Mouse (Mus musculus): Measurements from ENCODE around the gene Pgam1. TPM values are rescaled to one million over a fixed set of nuclear protein-coding genes. Genes with fewer than 3 reads are reported as not detected.

The Pgam1 gene
- polyA plus RNA-seq, 1 experiment from 2014 or later, result 855 TPM

DNA sequence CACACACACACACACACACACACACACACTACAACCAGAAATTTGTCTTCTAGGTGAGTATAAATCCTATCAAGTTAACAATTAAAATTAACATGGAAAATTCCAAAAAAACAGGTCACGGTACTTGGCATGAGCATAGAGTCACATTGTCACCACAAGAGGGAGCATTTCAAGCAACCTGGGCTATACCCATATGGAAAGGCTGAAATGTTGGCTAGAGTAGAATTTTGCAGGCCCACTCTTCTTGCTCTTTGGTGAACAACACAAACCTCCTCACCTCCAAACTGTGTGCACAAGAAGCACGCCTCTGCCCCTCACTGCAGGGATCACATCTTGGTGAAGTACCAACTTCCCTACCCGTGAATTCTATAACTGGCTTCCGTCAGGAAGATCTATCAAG, 12.9 kb upstream of the Pgam1 start:
- ATAC-seq, result no peak
- Histone ChIP-seq H3K36me3 (no peaks in the 10 kb centered on the region), H3K4me2 (replicated peaks) (no peak overlapping the region), H3K9ac (no peak overlapping the region), H3K9me3 (no peaks in the 10 kb centered on the region), H3K27ac (no peak overlapping the region), H3K27me3 (replicated peaks) (no peaks in the 10 kb centered on the region), H3K4me3 (replicated peaks) (no peak overlapping the region), H3K4me1 (replicated peaks) (peaks cover 6% of the 10 kb centered on the region)
- WGBS, result 56% methylated on average over 4 of the region's 4 CpGs

DNA sequence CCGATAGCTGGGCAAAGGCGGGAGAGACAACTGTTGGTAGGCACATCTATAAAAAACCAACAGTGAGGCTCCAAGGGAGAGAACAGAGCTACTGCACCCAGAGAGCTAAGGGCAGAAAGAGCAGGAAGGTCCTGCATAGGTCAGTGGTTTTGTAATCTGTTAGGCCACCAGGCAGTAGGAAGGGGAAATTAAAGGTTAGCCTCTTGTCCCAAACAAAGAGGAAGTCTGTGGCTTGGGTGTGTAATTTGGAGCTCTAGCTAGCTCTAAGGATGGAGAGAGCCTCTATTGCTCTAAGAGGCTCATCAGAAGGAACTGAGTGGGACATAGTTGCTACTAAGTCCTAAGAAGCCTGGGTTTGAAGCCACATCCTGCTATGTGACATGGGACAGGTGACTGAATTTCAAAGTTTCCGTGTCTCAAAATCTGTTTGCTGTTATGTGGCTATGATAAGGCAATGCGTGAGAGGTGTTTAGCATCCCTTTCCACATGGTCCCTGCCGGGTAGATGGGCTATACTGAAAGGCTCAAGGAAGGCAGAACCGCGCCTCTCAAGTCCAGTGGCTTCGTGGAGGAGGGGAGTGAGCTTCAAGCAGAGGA, 11.1 kb upstream of the Pgam1 start:
- Histone ChIP-seq H3K9me3 (no peaks in the 10 kb centered on the region), H3K9ac (no peak overlapping the region), H3K27ac (no peak overlapping the region), H3K36me3 (no peaks in the 10 kb centered on the region), H3K4me3 (replicated peaks) (no peak overlapping the region), H3K27me3 (replicated peaks) (no peaks in the 10 kb centered on the region), H3K4me1 (replicated peaks) (no peaks in the 10 kb centered on the region), H3K4me2 (replicated peaks) (no peak overlapping the region)
- ATAC-seq, result no peak
- WGBS, result 87% methylated on average over 8 of the region's 8 CpGs

GRCm38 (mm10) chr19:41901696-41902095, 10.0 kb upstream of the Pgam1 start:
- Histone ChIP-seq H3K27ac (no peak overlapping the region), H3K4me3 (replicated peaks) (no peak overlapping the region), H3K9me3 (no peaks in the 10 kb centered on the region), H3K36me3 (no peaks in the 10 kb centered on the region), H3K9ac (no peak overlapping the region), H3K4me1 (replicated peaks) (0 out of 2 replicates have a peak, but pooled peaks cover 2% of the 10 kb centered on the region), H3K4me2 (replicated peaks) (no peak overlapping the region), H3K27me3 (replicated peaks) (no peaks in the 10 kb centered on the region)
- WGBS, result 37% methylated on average over 2 of the region's 2 CpGs
- ATAC-seq, result no peak

- Histone ChIP-seq H3K4me1 (replicated peaks) (peaks cover 13% of the 10 kb centered on the region), H3K9me3 (no peaks in the 10 kb centered on the region), H3K27ac (no peak overlapping the region), H3K4me3 (replicated peaks) (no peak overlapping the region), H3K27me3 (replicated peaks) (no peaks in the 10 kb centered on the region), H3K4me2 (replicated peaks) (no peak overlapping the region), H3K9ac (no peak overlapping the region), H3K36me3 (no peaks in the 10 kb centered on the region)
- WGBS, result 85% methylated on average over 10 of the region's 10 CpGs
- no peak for ATAC-seq
These were observed 8.7 kb upstream of the Pgam1 start for GRCm38 (mm10) chr19:41902848-41903593.

- Histone ChIP-seq H3K9me3 (no peaks in the 10 kb centered on the region), H3K4me3 (replicated peaks) (no peak overlapping the region), H3K9ac (no peak overlapping the region), H3K36me3 (no peaks in the 10 kb centered on the region), H3K27ac (no peak overlapping the region), H3K4me1 (replicated peaks) (peaks cover 13% of the 10 kb centered on the region), H3K4me2 (replicated peaks) (no peak overlapping the region), H3K27me3 (replicated peaks) (no peaks in the 10 kb centered on the region)
- whole genome bisulfite sequencing, result 91% methylated on average over 2 of the region's 2 CpGs
- no peak for ATAC-seq
These were observed 6.5 kb upstream of the Pgam1 start for GRCm38 (mm10) chr19:41905246-41905645.

- Histone ChIP-seq H3K27ac (no peak overlapping the region), H3K4me3 (replicated peaks) (no peak overlapping the region), H3K27me3 (replicated peaks) (no peaks in the 10 kb centered on the region), H3K4me2 (replicated peaks) (no peak overlapping the region), H3K36me3 (no peaks in the 10 kb centered on the region), H3K9ac (no peak overlapping the region), H3K9me3 (no peaks in the 10 kb centered on the region), H3K4me1 (replicated peaks) (peaks cover 13% of the 10 kb centered on the region)
- no peak for ATAC-seq
- WGBS, result 48% methylated on average over 6 of the region's 6 CpGs
These were observed 5.2 kb upstream of the Pgam1 start for GRCm38 (mm10) chr19:41906311-41907078.

DNA sequence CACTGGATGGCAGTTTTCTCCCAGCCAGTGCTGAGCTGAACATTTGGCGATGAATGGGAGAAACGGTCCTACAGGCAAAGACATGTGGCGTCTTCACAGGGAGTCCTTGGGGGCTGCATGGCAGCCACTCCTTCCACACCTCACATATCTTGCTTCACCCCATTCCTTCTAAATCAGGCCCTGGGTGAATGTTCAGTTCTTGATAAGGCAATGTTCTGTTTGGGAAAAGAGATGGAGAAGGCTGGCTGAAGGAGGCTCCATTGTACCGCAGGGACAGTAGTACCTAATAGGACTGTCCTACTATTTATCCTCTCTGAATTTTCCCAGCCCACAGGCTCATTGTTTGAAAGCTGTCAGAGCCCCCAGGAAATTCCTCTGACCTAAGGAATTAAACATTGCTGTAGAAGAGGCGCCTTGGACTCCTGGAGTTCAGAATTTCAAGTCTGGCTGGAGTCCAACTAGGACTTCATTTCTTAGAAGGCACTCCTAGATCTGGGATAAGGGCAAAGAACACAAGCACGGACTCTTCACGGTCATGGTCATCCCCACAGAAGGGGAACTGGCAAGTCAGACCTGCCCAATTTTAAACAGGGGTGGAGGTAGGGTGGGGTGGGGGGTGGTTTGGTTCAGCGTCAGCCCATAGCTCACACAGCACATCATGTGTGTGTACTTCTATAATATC, 4.5 kb upstream of the Pgam1 start:
- H3K9me3 ChIP-seq, result no peaks in the 10 kb centered on the region
- no peak overlapping the region for H3K9ac ChIP-seq
- no peak overlapping the region for H3K4me3 ChIP-seq (replicated peaks)
- 31% methylated on average over 8 of the region's 8 CpGs for WGBS
- peaks cover 13% of the 10 kb centered on the region for H3K4me1 ChIP-seq (replicated peaks)
- H3K36me3 ChIP-seq, result no peaks in the 10 kb centered on the region
- ATAC-seq, result no peak
- H3K4me2 ChIP-seq (replicated peaks), result 0 out of 2 replicates have a peak overlapping the region, but pooled peaks have one; percentile 12
- H3K27me3 ChIP-seq (replicated peaks), result no peaks in the 10 kb centered on the region
- H3K27ac ChIP-seq, result no peak overlapping the region; the same call in 1 of the 2 replicates

DNA sequence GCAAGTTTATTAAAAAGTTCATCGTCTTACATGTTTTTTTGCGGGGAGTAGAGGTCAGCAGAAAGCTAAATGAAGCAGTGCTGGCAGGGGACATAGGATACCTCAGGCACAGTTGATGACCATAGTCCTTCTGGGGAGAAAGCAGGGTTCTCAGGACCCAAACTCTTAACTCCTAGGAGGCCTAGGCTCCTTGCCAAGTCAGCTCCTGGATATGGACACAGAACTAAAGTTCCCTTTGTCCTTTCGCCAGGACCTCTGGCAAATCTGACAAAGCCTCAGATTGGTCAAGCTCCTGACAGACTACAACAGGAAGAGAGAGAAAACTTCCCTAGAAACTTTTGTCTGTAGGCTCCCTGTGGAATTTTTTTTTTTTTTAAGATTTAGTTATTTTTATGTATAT, 3.0 kb upstream of the Pgam1 start:
- Histone ChIP-seq H3K27me3 (replicated peaks) (no peaks in the 10 kb centered on the region), H3K36me3 (no peaks in the 10 kb centered on the region), H3K9ac (no peak overlapping the region), H3K4me3 (replicated peaks) (no peak overlapping the region), H3K27ac (no peak overlapping the region), H3K9me3 (no peaks in the 10 kb centered on the region), H3K4me2 (replicated peaks) (no peak overlapping the region), H3K4me1 (replicated peaks) (peaks cover 18% of the 10 kb centered on the region)
- WGBS, result 85% methylated on average over 3 of the region's 3 CpGs
- ATAC-seq, result no peak

GRCm38 (mm10) chr19:41910396-41910795, 1.3 kb upstream of the Pgam1 start:
- H3K4me2 ChIP-seq (replicated peaks), result no peak overlapping the region
- peaks cover 21% of the 10 kb centered on the region for H3K4me1 ChIP-seq (replicated peaks)
- H3K27me3 ChIP-seq (replicated peaks), result no peaks in the 10 kb centered on the region
- no peak for ATAC-seq
- WGBS, result 81% methylated on average over 2 of the region's 2 CpGs
- no peaks in the 10 kb centered on the region for H3K36me3 ChIP-seq
- H3K27ac ChIP-seq, result peak overlapping the region; percentile 94; the same call in 1 of the 2 replicates
- no peak overlapping the region for H3K4me3 ChIP-seq (replicated peaks)
- no peaks in the 10 kb centered on the region for H3K9me3 ChIP-seq
- no peak overlapping the region for H3K9ac ChIP-seq

GRCm38 (mm10) chr19:41912121-41913080, 678 bp downstream of the Pgam1 start:
- peak overlapping the region; percentile 93 for H3K9ac ChIP-seq
- ATAC-seq, result peak; percentile 48
- peak overlapping the region; percentile 94 for H3K27ac ChIP-seq
- peak overlapping the region; percentile 81 for H3K4me3 ChIP-seq (replicated peaks)
- H3K36me3 ChIP-seq, result peaks cover 11% of the 10 kb centered on the region
- H3K4me2 ChIP-seq (replicated peaks), result peak overlapping the region; percentile 79
- no peaks in the 10 kb centered on the region for H3K27me3 ChIP-seq (replicated peaks)
- peaks cover 13% of the 10 kb centered on the region for H3K4me1 ChIP-seq (replicated peaks)
- under 1% methylated on average over 53 of the region's 53 CpGs for WGBS
- H3K9me3 ChIP-seq, result no peaks in the 10 kb centered on the region

DNA sequence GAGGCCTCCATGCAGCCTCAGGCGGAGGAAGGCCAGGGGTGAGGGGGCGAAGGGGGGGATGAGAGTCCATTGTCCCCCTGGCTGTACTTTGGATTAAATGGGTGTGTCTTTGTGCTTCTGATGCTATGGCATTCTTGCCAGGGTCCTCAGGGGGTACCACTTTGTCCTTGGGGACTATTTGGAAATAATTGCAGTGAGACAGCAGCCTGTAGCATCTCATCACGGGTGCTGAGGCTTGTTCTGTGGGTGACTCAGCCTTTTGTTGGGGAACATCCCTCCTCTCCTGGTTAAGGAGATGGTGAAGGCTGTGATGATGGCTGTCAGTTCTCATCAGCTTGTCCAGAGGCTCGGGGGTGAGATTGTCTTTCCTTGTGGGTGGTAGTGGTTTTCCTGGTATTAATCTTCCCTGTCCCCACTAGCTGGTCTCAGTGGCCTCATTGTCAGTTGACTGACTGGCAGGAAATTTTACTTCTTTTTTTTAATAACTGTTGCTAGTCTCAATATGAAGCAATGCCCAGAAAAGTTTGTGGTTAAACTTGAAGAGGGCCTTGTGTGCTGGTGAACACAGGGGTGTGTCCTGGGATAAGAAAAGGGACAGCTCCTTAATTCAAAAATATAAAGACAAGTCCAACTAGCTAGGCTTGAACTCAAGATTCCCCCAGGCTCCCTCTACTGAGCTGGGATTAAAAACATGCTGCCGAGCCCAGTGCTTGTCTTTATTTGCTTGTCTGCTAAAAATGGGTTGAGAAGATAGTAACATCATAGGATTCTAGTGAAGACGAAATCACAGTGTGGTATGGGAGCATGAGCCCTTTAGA, 2.3 kb downstream of the Pgam1 start:
- WGBS, result 41% methylated on average over 6 of the region's 6 CpGs
- H3K27ac ChIP-seq, result no peak overlapping the region

More for the DNA sequence above, 2.3 kb downstream of the Pgam1 start:
- Histone ChIP-seq H3K27me3 (replicated peaks) (no peaks in the 10 kb centered on the region), H3K9ac (peak overlapping the region; percentile 93), H3K9me3 (no peaks in the 10 kb centered on the region), H3K4me2 (replicated peaks) (peak overlapping the region; percentile 79), H3K36me3 (peaks cover 16% of the 10 kb centered on the region), H3K4me3 (replicated peaks) (peak overlapping the region; percentile 81), H3K4me1 (replicated peaks) (peaks cover 8% of the 10 kb centered on the region)
- no peak for ATAC-seq

Measured in intestine, embryonic 15.5 days (tissue).